Mouse (Mus musculus): ENCODE data around the gene Thumpd2. TPM values are rescaled to one million over a fixed set of nuclear protein-coding genes. Genes with fewer than 3 reads are reported as not detected.

Gene Thumpd2
- total RNA-seq (2021), result 1 to 10 TPM; 6.2 to 6.3 TPM
- long read RNA-seq, experiment 1, transcript Thumpd2-201 (10 exons, 1,833 nt), result major isoform, 9 of 13 reads
- long read RNA-seq, experiment 1, partial matches to known transcripts, result 2 of 13 reads
- long read RNA-seq, experiment 1, other reads (novel, unspliced or antisense), result 2 of 13 reads
- long read RNA-seq, experiment 2, transcript Thumpd2-201 (10 exons, 1,833 nt), result major isoform, 6 of 11 reads
- long read RNA-seq, experiment 2, partial matches to known transcripts, result 1 of 11 reads
- long read RNA-seq, experiment 2, other reads (novel, unspliced or antisense), result 4 of 11 reads

DNA sequence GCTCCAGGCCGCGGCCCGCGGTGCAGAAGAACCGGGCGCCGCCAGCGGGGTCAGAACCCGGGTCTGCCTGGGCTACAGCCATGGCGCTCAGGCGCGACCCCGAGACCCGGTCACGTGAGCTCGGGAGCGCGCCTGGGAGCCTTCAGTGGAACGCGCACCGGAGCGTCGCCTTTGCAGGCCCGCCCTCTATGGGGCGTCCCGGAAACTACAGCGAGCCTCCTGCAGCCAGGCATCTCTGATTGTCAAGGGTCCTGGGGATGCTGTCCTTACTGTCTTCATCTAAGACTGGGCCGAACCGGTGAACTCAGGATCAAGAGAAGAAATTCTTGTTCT is at the start of gene Thumpd2:
Gene Thumpd2 (minus strand): TSS at position 104 of the 333 bp plus-strand sequence.
- peak; percentile 90 to 91 for DNase-seq (ENCODE audit: extremely low spot score in 1 of 2, low spot score in 2 of 2)
- TF ChIP-seq CTCF (IDR thresholded peaks at IDR 0.05), result peak; percentile 97
- intact Hi-C loops (cut with DNase I), result no loop called here
- Histone ChIP-seq H3K4me3 (peak within 1 kb of the TSS; percentile 99), H3K27ac (peak within 1 kb of the TSS; percentile 91)

- no peak for DNase-seq (ENCODE audit: extremely low spot score in 1 of 2, low spot score in 2 of 2)
- H3K4me3 ChIP-seq, result no peak overlapping the region
- TF ChIP-seq CTCF (IDR thresholded peaks at IDR 0.05), result no peak
- intact Hi-C loops (cut with DNase I), result no loop called here
- no peak overlapping the region for H3K27ac ChIP-seq
Observed at GRCm38 (mm10) chr17:81104237-81104636, 39.4 kb upstream of the Thumpd2 start.

GRCm38 (mm10) chr17:81102866-81103265 is 38.0 kb upstream of the Thumpd2 start:
- peak overlapping the region; percentile 40; the same call in 1 of the 2 replicates for H3K27ac ChIP-seq
- TF ChIP-seq CTCF (IDR thresholded peaks at IDR 0.05), result no peak
- intact Hi-C loops (cut with DNase I), result no loop called here
- no peak for DNase-seq (ENCODE audit: extremely low spot score in 1 of 2, low spot score in 2 of 2)
- H3K4me3 ChIP-seq, result no peak overlapping the region

GRCm38 (mm10) chr17:81098444-81098843 is 33.6 kb upstream of the Thumpd2 start:
- TF ChIP-seq CTCF (IDR thresholded peaks at IDR 0.05), result peak; percentile 16
- intact Hi-C loops (cut with DNase I), result no loop called here

GRCm38 (mm10) chr17:81096490-81096889 is 31.6 kb upstream of the Thumpd2 start:
- Histone ChIP-seq H3K4me3 (no peak overlapping the region), H3K27ac (no peak overlapping the region)
- no peak for TF ChIP-seq CTCF (IDR thresholded peaks at IDR 0.05)
- DNase-seq (ENCODE audit: extremely low spot score in 1 of 2, low spot score in 2 of 2), result no peak
- intact Hi-C loops (cut with DNase I), result no loop called here

More at GRCm38 (mm10) chr17:81098444-81098843, 33.6 kb upstream of the Thumpd2 start:
- Histone ChIP-seq H3K27ac (no peak overlapping the region), H3K4me3 (no peak overlapping the region)
- DNase-seq (ENCODE audit: extremely low spot score in 1 of 2, low spot score in 2 of 2), result no peak

- intact Hi-C loops (cut with DNase I), result no loop called here
- H3K27ac ChIP-seq, result no peak overlapping the region
- no peak for TF ChIP-seq CTCF (IDR thresholded peaks at IDR 0.05)
- no peak overlapping the region for H3K4me3 ChIP-seq
- DNase-seq (ENCODE audit: extremely low spot score in 1 of 2, low spot score in 2 of 2), result no peak
Observed at GRCm38 (mm10) chr17:81092794-81093193, 27.9 kb upstream of the Thumpd2 start.

- Histone ChIP-seq H3K4me3 (no peak overlapping the region), H3K27ac (no peak overlapping the region)
- no peak for DNase-seq (ENCODE audit: extremely low spot score in 1 of 2, low spot score in 2 of 2)
- intact Hi-C loops (cut with DNase I), result no loop called here
- no peak for TF ChIP-seq CTCF (IDR thresholded peaks at IDR 0.05)
Observed at GRCm38 (mm10) chr17:81088866-81089265, 24.0 kb upstream of the Thumpd2 start.

DNA sequence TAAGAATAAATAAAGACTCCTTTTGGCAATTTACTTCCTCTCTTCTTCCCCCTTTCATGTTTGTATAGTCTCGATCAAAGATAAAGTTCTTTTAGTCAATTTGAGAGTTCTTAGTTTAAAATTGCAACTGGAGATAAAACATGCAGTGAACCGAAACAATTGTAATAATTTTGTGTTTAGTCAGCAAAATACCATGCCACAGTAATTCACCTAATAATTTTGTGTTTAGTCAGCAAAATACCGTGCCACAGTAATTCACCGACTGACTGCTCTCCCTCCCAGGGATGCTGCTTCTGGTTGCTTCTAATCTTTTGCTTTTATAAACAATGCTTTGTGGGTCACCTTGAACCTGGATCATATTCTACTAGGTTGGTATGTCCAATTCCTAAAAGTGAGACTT is 22.9 kb upstream of the Thumpd2 start:
- H3K27ac ChIP-seq, result no peak overlapping the region
- TF ChIP-seq CTCF (IDR thresholded peaks at IDR 0.05), result no peak
- DNase-seq (ENCODE audit: extremely low spot score in 1 of 2, low spot score in 2 of 2), result no peak
- H3K4me3 ChIP-seq, result no peak overlapping the region
- intact Hi-C loops (cut with DNase I), result no loop called here

- intact Hi-C loops (cut with DNase I), result no loop called here
- no peak for DNase-seq (ENCODE audit: extremely low spot score in 1 of 2, low spot score in 2 of 2)
- peak overlapping the region; percentile 91 for H3K27ac ChIP-seq
- TF ChIP-seq CTCF (IDR thresholded peaks at IDR 0.05), result no peak
- peak overlapping the region; percentile 99 for H3K4me3 ChIP-seq
Observed at GRCm38 (mm10) chr17:81064279-81064978, 453 bp downstream of the Thumpd2 start.

- Histone ChIP-seq H3K27ac (no peak overlapping the region), H3K4me3 (no peak overlapping the region)
- no peak for DNase-seq (ENCODE audit: extremely low spot score in 1 of 2, low spot score in 2 of 2)
- intact Hi-C loops (cut with DNase I), result no loop called here
- TF ChIP-seq CTCF (IDR thresholded peaks at IDR 0.05), result no peak
Observed at GRCm38 (mm10) chr17:81063346-81063745, 1.5 kb downstream of the Thumpd2 start.

DNA sequence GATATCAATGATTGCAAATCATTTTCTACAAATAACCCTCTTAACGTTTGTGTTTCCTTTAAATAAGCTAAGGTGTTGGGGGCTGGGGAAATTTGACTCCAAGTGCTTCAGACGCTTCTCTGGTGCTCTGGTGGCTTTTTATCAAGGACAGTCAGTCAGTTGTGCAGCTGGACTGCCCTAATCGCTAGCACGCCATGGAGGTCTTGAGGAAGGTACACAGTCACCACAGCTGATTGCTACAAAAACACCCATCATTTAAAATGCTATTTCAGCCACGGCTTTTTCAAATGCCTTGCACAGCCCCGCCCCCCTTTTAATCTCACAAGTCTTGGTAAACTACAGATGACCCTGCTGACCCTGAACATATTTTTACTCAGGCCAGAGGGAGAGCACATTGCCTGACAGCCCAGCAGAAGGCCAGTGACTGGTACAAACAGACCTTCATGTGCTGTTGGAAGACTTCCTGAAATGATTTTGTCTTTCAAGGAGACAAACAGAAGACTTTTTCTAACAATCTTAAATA is 2.5 kb downstream of the Thumpd2 start:
- intact Hi-C loops (cut with DNase I), result no loop called here
- H3K4me3 ChIP-seq, result no peak overlapping the region
- no peak overlapping the region for H3K27ac ChIP-seq
- no peak for TF ChIP-seq CTCF (IDR thresholded peaks at IDR 0.05)
- DNase-seq (ENCODE audit: extremely low spot score in 1 of 2, low spot score in 2 of 2), result no peak

DNA sequence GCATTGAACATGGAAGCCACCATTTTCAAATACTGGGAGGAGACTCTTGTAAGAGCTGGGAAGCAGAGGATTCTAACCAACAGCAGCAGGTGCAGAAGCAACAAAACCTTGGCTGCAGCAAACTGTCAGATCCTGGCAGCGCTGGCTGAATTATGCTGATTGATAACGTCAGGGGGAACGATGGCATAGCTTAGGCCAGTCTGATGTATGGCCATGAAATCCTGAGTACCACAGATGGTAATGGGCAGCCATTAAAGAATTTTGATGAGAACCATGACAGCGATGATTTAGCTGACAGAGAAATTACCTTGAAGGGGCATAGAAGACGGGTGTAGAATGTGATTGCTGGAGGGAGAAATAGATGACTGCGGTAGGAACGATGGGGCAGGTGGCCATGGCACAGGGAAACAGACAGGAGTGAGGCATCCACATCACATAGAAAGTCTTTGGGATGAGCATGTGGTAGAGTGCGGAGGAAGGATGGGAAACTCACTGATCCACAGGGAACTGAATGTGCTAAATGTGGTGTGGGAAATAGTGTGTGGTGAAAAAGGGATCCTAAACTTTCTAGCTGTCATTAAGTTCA is 8.0 kb downstream of the Thumpd2 start:
- DNase-seq (ENCODE audit: extremely low spot score in 1 of 2, low spot score in 2 of 2), result no peak
- no peak overlapping the region for H3K4me3 ChIP-seq
- intact Hi-C loops (cut with DNase I), result no loop called here

More for the DNA sequence above, 8.0 kb downstream of the Thumpd2 start:
- no peak overlapping the region for H3K27ac ChIP-seq
- no peak for TF ChIP-seq CTCF (IDR thresholded peaks at IDR 0.05)
